Mouse (Mus musculus) bone marrow macrophage, adult 2 months (primary cell): ENCODE measurements around the gene Sfxn5. TPM values are rescaled to one million over a fixed set of nuclear protein-coding genes. Genes with fewer than 3 reads are reported as not detected.

Source experiments
- H3K27ac ChIP-seq: 2 replicates; pipeline ENCODE4 v1.5.1; 2012; ENCODE audit warnings: low read depth, low read length; ENCODE audit not compliant: insufficient read depth
- H3K4me1 ChIP-seq: 2 replicates; pipeline ENCODE4 v1.6.1; 2012; ENCODE audit warnings: low read length; ENCODE audit not compliant: control insufficient read depth, insufficient read depth
- H3K4me3 ChIP-seq: 2 replicates; pipeline ENCODE4 v1.5.1; 2012; ENCODE audit warnings: mild to moderate bottlenecking, low read length, moderate library complexity; ENCODE audit not compliant: insufficient read depth
- CTCF ChIP-seq: IDR thresholded peaks from 2 replicates; pipeline ENCODE4 v1.5.1; 2012; ENCODE audit warnings: low read depth, mild to moderate bottlenecking, low read length, moderate library complexity
- POLR2A ChIP-seq: IDR thresholded peaks from 2 replicates; pipeline ENCODE4 v1.6.1; 2012; ENCODE audit warnings: mild to moderate bottlenecking, low read depth, low read length, borderline replicate concordance
- polyA plus RNA-seq: library from polyadenylated mRNA; stranded (reverse); fragments of >200 nt; gene quantifications from 2 replicates; pipeline ENCODE4 v1.2.4, GENCODE M21; 2012; ENCODE audit not compliant: missing spikeins, insufficient read depth, insufficient read length

Sfxn5 gene
- polyA plus RNA-seq, 1 experiment = 15.2 TPM

GRCm38 (mm10) chr6:85316211-85316610, 17.0 kb downstream of the Sfxn5 start:
- Histone ChIP-seq H3K4me3 (no peak overlapping the region), H3K4me1 (peaks cover 11% of the 10 kb centered on the region), H3K27ac (no peak overlapping the region)
- TF ChIP-seq POLR2A = no peak

GRCm38 (mm10) chr6:85314064-85314798, 19.0 kb downstream of the Sfxn5 start:
- Histone ChIP-seq H3K4me3 (no peak overlapping the region), H3K4me1 (peaks cover 11% of the 10 kb centered on the region), H3K27ac (no peak overlapping the region)
- TF ChIP-seq CTCF = no peak
- TF ChIP-seq POLR2A = no peak

GRCm38 (mm10) chr6:85307894-85308293, 25.3 kb downstream of the Sfxn5 start:
- peaks cover 8% of the 10 kb centered on the region for H3K4me1 ChIP-seq
- no peak overlapping the region for H3K27ac ChIP-seq
- TF ChIP-seq POLR2A (no peak), CTCF (no peak)
- no peak overlapping the region for H3K4me3 ChIP-seq

DNA sequence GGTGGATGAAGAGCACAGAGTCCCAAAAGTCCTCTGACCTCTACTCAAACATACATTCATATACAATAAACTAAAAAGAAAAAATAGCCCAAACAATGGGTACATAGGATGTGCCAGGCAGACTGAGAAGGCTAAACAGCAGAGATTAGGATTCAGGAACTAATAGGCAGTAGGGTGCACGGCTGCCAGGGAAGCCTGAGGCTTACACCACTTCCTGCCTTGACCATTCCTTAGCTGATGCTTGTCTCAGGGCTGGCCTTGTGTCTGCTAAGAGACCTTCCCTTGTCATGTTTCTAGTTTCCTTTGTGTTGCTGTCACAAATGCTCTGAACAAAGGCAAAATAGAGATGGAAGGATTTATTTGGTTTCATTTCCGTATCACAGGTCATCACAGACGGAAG, 26.8 kb downstream of the Sfxn5 start:
- Histone ChIP-seq H3K27ac (no peak overlapping the region; the same call in 1 of the 2 replicates), H3K4me1 (peaks cover 18% of the 10 kb centered on the region), H3K4me3 (no peak overlapping the region)
- TF ChIP-seq CTCF = no peak
- TF ChIP-seq POLR2A = no peak

- Histone ChIP-seq H3K27ac (no peak overlapping the region), H3K4me3 (no peak overlapping the region), H3K4me1 (peaks cover 18% of the 10 kb centered on the region)
- TF ChIP-seq CTCF (no peak), POLR2A (no peak)
Measured at GRCm38 (mm10) chr6:85305826-85306225, 27.4 kb downstream of the Sfxn5 start.

- Histone ChIP-seq H3K27ac (no peak overlapping the region), H3K4me1 (peaks cover 18% of the 10 kb centered on the region), H3K4me3 (no peak overlapping the region)
- TF ChIP-seq POLR2A (no peak), CTCF (no peak)
Measured at GRCm38 (mm10) chr6:85304966-85305365, 28.3 kb downstream of the Sfxn5 start.

DNA sequence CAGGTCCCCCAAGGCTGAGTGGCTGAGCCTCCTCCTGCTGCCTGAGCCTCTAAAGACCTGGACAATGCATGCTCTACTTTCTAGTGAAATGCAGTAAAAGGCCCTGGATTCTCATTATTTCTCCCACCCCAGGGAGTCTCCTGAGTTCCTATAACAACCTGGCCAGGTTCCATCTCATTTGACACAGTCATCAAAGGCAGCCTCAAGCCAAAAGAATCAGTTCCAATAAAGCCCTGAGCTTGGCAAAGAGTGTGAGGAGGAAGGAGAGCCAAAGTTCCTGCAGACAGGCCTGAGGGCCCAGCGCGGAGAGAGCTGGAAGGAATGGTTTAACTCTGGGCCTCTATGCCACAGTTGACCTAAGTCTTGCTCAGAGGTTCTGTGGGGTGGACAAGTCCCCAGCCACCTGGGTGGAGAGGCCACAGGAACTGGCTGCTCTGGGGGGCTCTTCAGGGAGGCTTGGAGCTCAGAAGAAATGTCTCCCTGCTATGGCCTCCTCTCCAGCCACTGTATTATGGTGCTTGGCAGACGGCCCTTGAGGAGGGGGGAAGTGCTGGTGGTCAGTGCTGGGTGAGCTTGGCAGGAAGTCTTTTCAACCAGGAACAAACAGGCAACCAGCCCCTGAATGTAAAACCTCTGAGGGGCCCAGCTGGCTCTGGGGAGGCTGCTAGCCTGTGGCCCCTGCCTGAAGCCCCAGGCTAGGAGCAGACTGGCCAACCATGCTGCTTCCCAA, 30.7 kb downstream of the Sfxn5 start:
- TF ChIP-seq POLR2A (no peak), CTCF (no peak)
- peaks cover 18% of the 10 kb centered on the region for H3K4me1 ChIP-seq
- H3K4me3 ChIP-seq = no peak overlapping the region
- H3K27ac ChIP-seq = no peak overlapping the region

GRCm38 (mm10) chr6:85295384-85296167, 37.6 kb downstream of the Sfxn5 start:
- Histone ChIP-seq H3K27ac (no peak overlapping the region), H3K4me1 (peaks cover 26% of the 10 kb centered on the region), H3K4me3 (no peak overlapping the region)
- TF ChIP-seq POLR2A (no peak), CTCF (no peak)

- Histone ChIP-seq H3K4me1 (peaks cover 26% of the 10 kb centered on the region), H3K27ac (no peak overlapping the region), H3K4me3 (no peak overlapping the region)
- TF ChIP-seq POLR2A (no peak), CTCF (no peak)
Measured at GRCm38 (mm10) chr6:85294004-85294379, 39.2 kb downstream of the Sfxn5 start.

DNA sequence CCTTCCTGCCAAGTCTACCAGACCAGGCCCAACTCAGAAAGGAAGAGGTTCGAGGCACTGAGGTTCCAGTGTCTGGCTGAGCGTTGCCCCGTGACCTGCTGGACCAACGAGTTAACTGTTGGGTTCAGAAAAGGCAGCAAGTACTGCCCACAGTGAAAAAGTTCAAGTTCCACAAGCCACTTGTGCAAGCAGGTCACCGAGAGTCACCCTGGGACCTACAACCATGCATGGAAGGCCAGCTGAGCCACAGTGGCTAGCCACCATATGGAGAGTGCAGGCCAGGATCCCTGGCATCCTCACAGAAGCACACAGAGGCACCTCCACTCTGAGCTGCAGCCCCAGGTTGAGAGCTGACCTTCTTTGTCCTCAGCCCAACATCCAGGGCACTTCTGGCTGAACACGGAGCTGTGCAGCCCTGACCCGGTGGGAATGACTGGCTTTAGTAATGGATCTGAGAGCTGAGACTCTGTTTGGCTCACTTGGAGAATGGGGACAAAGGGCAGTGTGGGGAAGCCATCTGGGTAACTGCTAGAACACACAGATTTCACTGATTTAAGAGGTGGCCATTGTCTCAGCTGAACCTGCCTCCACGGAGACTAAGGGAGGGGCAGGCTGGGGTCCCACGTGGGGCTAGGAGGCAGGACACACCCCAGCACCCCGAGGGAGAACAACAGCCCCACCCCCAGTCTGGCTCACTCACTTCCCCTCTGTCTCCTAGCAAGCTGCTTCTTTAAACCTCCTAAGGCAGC, 39.8 kb downstream of the Sfxn5 start:
- Histone ChIP-seq H3K4me1 (peaks cover 26% of the 10 kb centered on the region), H3K4me3 (no peak overlapping the region), H3K27ac (no peak overlapping the region)
- TF ChIP-seq POLR2A = no peak
- TF ChIP-seq CTCF = no peak
